Comparison of ENCODE assay signal across 8 mouse cellular contexts in the genomic region with DNA sequence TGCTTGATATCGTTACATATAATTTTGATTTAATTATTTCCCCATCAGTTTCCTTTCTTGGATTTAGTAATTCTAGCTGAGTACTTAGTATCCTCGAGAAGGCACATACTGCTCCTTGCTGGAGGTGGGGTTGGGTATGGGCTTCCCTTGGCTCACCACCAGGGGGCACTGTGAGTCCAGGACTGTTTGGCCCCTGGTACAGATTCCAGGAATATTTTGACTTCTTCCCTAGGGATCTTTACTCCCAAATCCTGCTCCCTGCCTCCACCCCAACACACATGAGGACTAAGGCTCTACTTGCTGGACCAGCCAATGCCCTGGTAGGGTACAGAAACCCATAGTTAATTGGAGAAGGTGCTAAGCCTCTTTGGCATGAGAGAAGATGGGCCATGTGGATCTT. TPM values are rescaled to one million over a fixed set of nuclear protein-coding genes. Genes with fewer than 3 reads are reported as not detected.
DNase-seq lines count a peak whose midpoint lies in the region; ATAC-seq lines count a peak whose summit lies in the region.

No protein-coding gene starts in this region.

- no peak overlapping the region for H3K27ac ChIP-seq in forebrain, embryonic 15.5 days (replicated peaks)

- H3K9ac ChIP-seq in forebrain, embryonic 15.5 days (replicated peaks): no peak overlapping the region

- ATAC-seq in forebrain, embryonic 15.5 days (replicated peaks): peak; percentile 79
- ATAC-seq in activated CD4-positive, CD25-positive, alpha-beta regulatory T cell, adult 4 months: no peak

- no peaks in the 10 kb centered on the region for H3K9me3 ChIP-seq in forebrain, embryonic 15.5 days

- H3K27me3 ChIP-seq in forebrain, embryonic 15.5 days: no peaks in the 10 kb centered on the region

- no peaks in the 10 kb centered on the region for H3K4me1 ChIP-seq in forebrain, embryonic 15.5 days

- 8% methylated on average over 2 of the region's 2 CpGs for whole genome bisulfite sequencing in forebrain, embryonic 15.5 days

- no peak overlapping the region for H3K4me2 ChIP-seq in forebrain, embryonic 15.5 days (replicated peaks)

- no peak overlapping the region for H3K4me3 ChIP-seq in forebrain, embryonic 15.5 days

- peak; percentile 86 for DNase-seq in NIH3T3 (ENCODE audit: low read depth)
- DNase-seq in cerebellum, adult 11 months: peak; percentile 40
- peak; percentile 89 for DNase-seq in heart, postnatal 4 days
- DNase-seq in layer of hippocampus, postnatal 10 days (ENCODE audit: low spot score in 2 of 2): peak; percentile 78 to 84
- peak; percentile 68 for DNase-seq in lung, postnatal 25 days (ENCODE audit: low spot score)
- DNase-seq in right cerebral cortex, adult 18-20 months: peak; percentile 74

- no peaks in the 10 kb centered on the region for H3K36me3 ChIP-seq in forebrain, embryonic 15.5 days

RNA-seq across cellular contexts. Expression of a gene that starts 36.0 kb away (rescaled TPM):
- 82.1 and 83.8 TPM in 2 replicates for polyA plus RNA-seq in forebrain, embryonic 15.5 days (2015; fragmentation: Nextera tagmentation; extraction: Ambion mirVana)
- 10 to 100 TPM; 40.4 to 43.5 TPM for total RNA-seq in heart, postnatal 4 days (2021)
- 10 to 100 TPM; 49.1 to 53.0 TPM for total RNA-seq in layer of hippocampus, postnatal 10 days (2021)
- 100 to 1,000 TPM in 1 of 2 experiments, 10 to 100 TPM in 1; 95.1 to 112 TPM for polyA plus RNA-seq in activated CD4-positive, CD25-positive, alpha-beta regulatory T cell, adult 4 months (2017; shearing (Covaris generic))
